12 mouse cellular contexts compared by ENCODE assay signal in the genomic region with DNA sequence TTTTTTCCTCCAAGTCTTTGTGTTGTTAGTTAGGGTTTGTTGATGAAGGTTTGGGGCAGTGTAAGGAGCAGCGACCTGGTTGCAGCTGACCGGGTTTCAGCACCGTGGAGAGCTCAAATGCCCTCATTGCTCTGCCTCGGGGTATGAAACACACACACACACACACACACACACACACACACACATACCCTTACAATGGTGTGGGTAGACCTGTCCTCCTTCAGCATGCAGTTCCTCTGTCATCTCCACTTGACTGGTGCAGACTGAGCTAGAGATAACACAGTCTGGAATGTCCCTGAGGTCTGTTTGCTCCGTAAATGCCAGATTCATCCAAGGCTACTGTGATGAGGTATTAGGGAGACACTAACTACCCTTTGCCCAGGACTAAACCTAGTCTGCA. TPM values are rescaled to one million over a fixed set of nuclear protein-coding genes. Genes with fewer than 3 reads are reported as not detected.
DNase-seq lines count a peak whose midpoint lies in the region; ATAC-seq and TF ChIP-seq lines count a peak whose summit lies in the region.
"Had no signal": no experiment of that assay in that cellular context is flagged by ENCODE, and none has a peak within 500 bp of the region (broad histone marks: within the 10 kb centered on the region; RNA-seq: fewer than 3 reads in every experiment).

No protein-coding gene starts in this region.

- peak overlapping the region; percentile 81 for H3K27ac ChIP-seq in hindbrain, embryonic 10.5 days
- H3K27ac ChIP-seq in stomach, postnatal 0 days (replicated peaks), result no peak overlapping the region

- TF ChIP-seq CTCF in stomach, postnatal 0 days (IDR thresholded peaks at IDR 0.05; ENCODE audit: low read depth), result no peak

- H3K36me3 ChIP-seq in hindbrain, embryonic 10.5 days, result peaks cover 35% of the 10 kb centered on the region
- peaks cover 10% of the 10 kb centered on the region for H3K36me3 ChIP-seq in stomach, postnatal 0 days (ENCODE audit: control insufficient read depth, insufficient read depth, low read length)

- no peak overlapping the region for H3K4me2 ChIP-seq in stomach, postnatal 0 days (replicated peaks; ENCODE audit: low read depth)

- no peak for ATAC-seq in stomach, postnatal 0 days (ENCODE audit: low FRiP score, low TSS enrichment)

- H3K9ac ChIP-seq in stomach, postnatal 0 days (ENCODE audit: low read length), result no peak overlapping the region

- no peak overlapping the region for H3K4me3 ChIP-seq in hindbrain, embryonic 10.5 days
- no peak overlapping the region for H3K4me3 ChIP-seq in stomach, postnatal 0 days (ENCODE audit: low read depth, low read length)

- peaks cover 22% of the 10 kb centered on the region; the same call in 1 of the 2 replicates for H3K27me3 ChIP-seq in hindbrain, embryonic 10.5 days (ENCODE audit: insufficient read depth, poor library complexity, severe bottlenecking)
- no peaks in the 10 kb centered on the region for H3K27me3 ChIP-seq in stomach, postnatal 0 days (ENCODE audit: control insufficient read depth, insufficient read depth, low read length)

- H3K9me3 ChIP-seq in hindbrain, embryonic 10.5 days, result no peaks in the 10 kb centered on the region
- no peaks in the 10 kb centered on the region for H3K9me3 ChIP-seq in stomach, postnatal 0 days (ENCODE audit: control insufficient read depth, low read length)

- H3K4me1 ChIP-seq in hindbrain, embryonic 10.5 days (replicated peaks), result peaks cover 32% of the 10 kb centered on the region
- H3K4me1 ChIP-seq in stomach, postnatal 0 days (replicated peaks; ENCODE audit: control insufficient read depth, insufficient read depth), result no peaks in the 10 kb centered on the region

- no peak for TF ChIP-seq EP300 in stomach, postnatal 0 days (optimal IDR thresholded peaks at IDR 0.05)

- DNase-seq in testis, postnatal 10 days (ENCODE audit: low spot score), result peak; percentile 60
- no peak for DNase-seq in testis, postnatal 14 days (ENCODE audit: low spot score)
- DNase-seq in hindbrain, embryonic 10.5 days (ENCODE audit: low spot score), result peak; percentile 45
- peak; percentile 27 for DNase-seq in mesoderm, embryonic 11.5 days (ENCODE audit: low read depth, low spot score)
- DNase-seq in stomach, postnatal 0 days (ENCODE audit: low spot score), result no peak
- no peak for DNase-seq in gastrocnemius, postnatal 4 days (ENCODE audit: low spot score in 2 of 2)
- DNase-seq in right cerebral cortex, postnatal 25 days, result no peak
- no peak for DNase-seq in right cerebral cortex, adult 2 months (ENCODE audit: low spot score in 2 of 2)
- DNase-seq: liver had no signal

- 23% methylated on average over 5 of the region's 5 CpGs for WGBS in hindbrain, embryonic 10.5 days
- 23% methylated on average over 5 of the region's 5 CpGs for WGBS in stomach, postnatal 0 days

RNA-seq across cellular contexts. Expression of a gene that starts 12.0 kb away (rescaled TPM):
- polyA plus RNA-seq in hindbrain, embryonic 10.5 days (2016; fragmentation: Nextera tagmentation; extraction: Ambion mirVana), result 73.5 and 85.9 TPM in 2 replicates
- 54.4 and 55.2 TPM in 2 replicates for polyA plus RNA-seq in stomach, postnatal 0 days (2015; fragmentation: Nextera tagmentation; extraction: Ambion mirVana)
- 10 to 100 TPM; 29.2 to 32.7 TPM for total RNA-seq in gastrocnemius, postnatal 4 days (2021)

RNA-seq across cellular contexts. Expression of a gene that starts 32.8 kb away (rescaled TPM):
- 0.16 and 4.6 TPM in 2 replicates for polyA plus RNA-seq in hindbrain, embryonic 10.5 days (2016; fragmentation: Nextera tagmentation; extraction: Ambion mirVana)
- polyA plus RNA-seq in stomach, postnatal 0 days (2015; fragmentation: Nextera tagmentation; extraction: Ambion mirVana), result 1.4 and 2.4 TPM in 2 replicates
- 100 to 1,000 TPM; 492 to 506 TPM for total RNA-seq in gastrocnemius, postnatal 4 days (2021)

RNA-seq across cellular contexts. Expression of a gene that starts 50.5 kb away (rescaled TPM):
- polyA plus RNA-seq in hindbrain, embryonic 10.5 days (2016; fragmentation: Nextera tagmentation; extraction: Ambion mirVana), result not detected in 2 replicates
- polyA plus RNA-seq in stomach, postnatal 0 days (2015; fragmentation: Nextera tagmentation; extraction: Ambion mirVana), result not detected in 2 replicates
- not detected for total RNA-seq in gastrocnemius, postnatal 4 days (2021)
- total RNA-seq: ES-E14 had no signal
- polyA plus RNA-seq: heart, postnatal 0 days; stomach, embryonic 14.5 days had no signal

Comparison
In these comparisons a context has a peak if more than half of its experiments do, and no peak if none do; other contexts are left out.
1. DNase-seq: peak in testis, postnatal 10 days (single experiment), hindbrain, embryonic 10.5 days (single experiment) and mesoderm, embryonic 11.5 days (single experiment); none in testis, postnatal 14 days (single experiment), stomach, postnatal 0 days (single experiment), gastrocnemius, postnatal 4 days (0 of 2), right cerebral cortex, postnatal 25 days (single experiment) and right cerebral cortex, adult 2 months (0 of 2).